Mouse (Mus musculus): Measurements from ENCODE around the gene Ankzf1.

DNA sequence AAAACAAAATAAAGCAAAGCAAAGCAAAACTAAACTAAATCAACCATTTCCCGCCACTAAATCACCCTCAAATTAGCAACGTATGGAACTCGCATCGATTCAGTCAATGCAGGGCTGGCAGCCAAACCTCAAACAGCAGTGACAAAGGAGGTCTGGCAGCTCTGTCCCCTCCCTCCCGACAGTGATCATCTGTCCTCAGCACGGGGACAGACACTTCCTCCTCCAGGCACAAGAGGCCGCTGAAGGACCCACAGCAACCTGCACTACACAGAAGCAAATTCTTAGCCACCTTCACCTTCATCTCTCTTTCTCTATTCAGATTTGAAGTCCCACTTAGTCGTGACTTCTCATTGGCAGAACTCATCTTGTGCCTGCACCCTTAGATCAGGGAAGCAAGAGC is 42.7 kb downstream of the Ankzf1 start:
- no peak for TF ChIP-seq POLR2A (IDR thresholded peaks at IDR 0.05; ENCODE audit: extremely low read depth, insufficient read depth, low read length)
- TF ChIP-seq CTCF (IDR thresholded peaks at IDR 0.05; ENCODE audit: low read depth, low read length): peak; percentile 87

All from liver, adult 2 months (tissue).